ENCODE assay signal across 8 mouse cellular contexts in genomic region chr10:68759238-68759637, GRCm38 (mm10). TPM values are rescaled to one million over a fixed set of nuclear protein-coding genes. Genes with fewer than 3 reads are reported as not detected.
DNase-seq lines count a peak whose midpoint lies in the region; ATAC-seq and TF ChIP-seq lines count a peak whose summit lies in the region.

No protein-coding gene starts in this region.

- no peak overlapping the region for H3K9ac ChIP-seq in heart, embryonic 11.5 days (ENCODE audit: low read depth, low read length)

- no peak overlapping the region for H3K4me3 ChIP-seq in heart, embryonic 11.5 days (ENCODE audit: low read depth, low read length)
- no peak overlapping the region for H3K4me3 ChIP-seq in spleen, adult 2 months (ENCODE audit: extremely low read depth, insufficient read depth, insufficient read length)
- H3K4me3 ChIP-seq in cortical plate, adult 2 months (ENCODE audit: insufficient read depth, low read length), result no peak overlapping the region

- H3K36me3 ChIP-seq in heart, embryonic 11.5 days (ENCODE audit: control insufficient read depth, insufficient read depth, low read length), result no peaks in the 10 kb centered on the region
- no peaks in the 10 kb centered on the region for H3K36me3 ChIP-seq in spleen, adult 2 months (ENCODE audit: control insufficient read depth, insufficient read depth, low read length)

- H3K4me2 ChIP-seq in heart, embryonic 11.5 days, result no peak overlapping the region

- 39% methylated on average over 5 of the region's 5 CpGs for WGBS in heart, embryonic 11.5 days (ENCODE audit: insufficient replicate concordance)
- 19% methylated on average over 5 of the region's 5 CpGs for WGBS in spleen, adult 2 months

- H3K27ac ChIP-seq in heart, embryonic 11.5 days (ENCODE audit: low read depth, low read length), result no peak overlapping the region
- H3K27ac ChIP-seq in spleen, adult 2 months (ENCODE audit: insufficient read depth, low read length), result no peak overlapping the region
- no peak overlapping the region for H3K27ac ChIP-seq in cortical plate, adult 2 months (ENCODE audit: insufficient read depth, low read length)

- ATAC-seq in heart, embryonic 11.5 days (replicated peaks; ENCODE audit: insufficient number of reproducible peaks, low FRiP score, low TSS enrichment), result no peak

- no peaks in the 10 kb centered on the region for H3K27me3 ChIP-seq in heart, embryonic 11.5 days (ENCODE audit: control insufficient read depth, insufficient read depth, low read length)
- no peaks in the 10 kb centered on the region for H3K27me3 ChIP-seq in spleen, adult 2 months (ENCODE audit: control insufficient read depth, insufficient read depth, low read length)

- 0 out of 2 replicates have a peak, but pooled peaks have one; percentile 22 for TF ChIP-seq CTCF in spleen, adult 2 months (IDR thresholded peaks at IDR 0.05; ENCODE audit: extremely low read depth, insufficient read depth, insufficient read length, insufficient replicate concordance)
- TF ChIP-seq CTCF in cortical plate, adult 2 months (IDR thresholded peaks at IDR 0.05; ENCODE audit: extremely low read depth, insufficient read depth, low read length), result peak; percentile 27; the same call in 1 of the 2 replicates

- TF ChIP-seq POLR2A in spleen, adult 2 months (IDR thresholded peaks at IDR 0.05; ENCODE audit: low read depth, low read length), result no peak
- TF ChIP-seq POLR2A in cortical plate, adult 2 months (IDR thresholded peaks at IDR 0.05; ENCODE audit: extremely low read depth, insufficient read depth, low read length), result no peak

- no peaks in the 10 kb centered on the region for H3K9me3 ChIP-seq in heart, embryonic 11.5 days (replicated peaks; ENCODE audit: control insufficient read depth, low read length)

- DNase-seq in heart, adult 11 months, result peak; percentile 89
- peak in 1 of 2 experiments; percentile 25 for DNase-seq in spleen, adult 2 months (ENCODE audit: low read depth in 1 of 2, low spot score in 2 of 2)
- DNase-seq in spleen, postnatal 14 days (ENCODE audit: low spot score in 2 of 2), result no peak
- peak; percentile 18 for DNase-seq in kidney, postnatal 14 days
- DNase-seq in retina, postnatal 1 day, result peak; percentile 11
- no peak for DNase-seq in urinary bladder, postnatal 4 days (ENCODE audit: low spot score in 2 of 2)

- H3K4me1 ChIP-seq in heart, embryonic 11.5 days (ENCODE audit: control insufficient read depth, insufficient read depth, low read length), result no peaks in the 10 kb centered on the region
- 0 out of 2 replicates have a peak, but pooled peaks cover 4% of the 10 kb centered on the region for H3K4me1 ChIP-seq in spleen, adult 2 months (ENCODE audit: control insufficient read depth, insufficient read depth, insufficient read length)
- no peaks in the 10 kb centered on the region for H3K4me1 ChIP-seq in cortical plate, adult 2 months (ENCODE audit: control insufficient read depth, insufficient read depth, low read length)

RNA-seq across cellular contexts. Expression of gene Tmem26, which starts 35.8 kb away (rescaled TPM):
- polyA plus RNA-seq in heart, embryonic 11.5 days (2014; fragmentation: Nextera tagmentation; extraction: Ambion mirVana), result 3.9 and 4.3 TPM in 2 replicates
- polyA plus RNA-seq in spleen, adult 2 months (2012; rRNA removed), result 6.7 and 8.5 TPM in 2 replicates
- polyA plus RNA-seq in cortical plate, adult 2 months (2012; rRNA removed), result 0.02 TPM in 2 replicates

Comparison
In these comparisons a context has a peak if more than half of its experiments do, and no peak if none do; other contexts are left out.
1. DNase-seq: peak in heart, adult 11 months (single experiment), kidney, postnatal 14 days (single experiment) and retina, postnatal 1 day (single experiment); none in spleen, postnatal 14 days (0 of 2) and urinary bladder, postnatal 4 days (0 of 2).